Mouse (Mus musculus) liver (tissue): ENCODE measurements at regions not wholly inside any gene's neighbourhood (a gene's known extent, or its start where the extent isn't known, plus 50 kb on each side); places are given as distances from the start of the nearest gene placed in this dataset.

Experiments
- DNase-seq: peaks from one replicate; pipeline ENCODE4 v3.0.0-alpha.2; 2020; ENCODE audit warnings: mixed read lengths

DNA sequence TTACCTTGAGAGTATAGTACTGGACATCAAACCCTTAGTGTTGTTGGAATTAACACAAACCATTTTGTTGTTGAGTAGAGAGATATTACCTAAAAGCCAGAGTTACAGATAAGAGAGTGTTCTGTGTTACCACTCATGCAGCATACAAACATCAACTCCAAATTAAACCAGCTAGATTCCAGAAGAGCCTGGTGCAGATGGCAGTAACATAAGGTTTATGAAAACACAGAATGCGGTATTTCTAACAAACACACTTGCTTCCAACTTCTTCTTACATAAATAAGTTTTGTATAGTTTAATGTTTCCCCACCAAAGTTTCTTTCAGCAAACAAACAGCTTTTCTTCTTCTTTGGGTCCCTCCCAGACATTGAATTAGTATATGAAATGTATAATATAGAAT, 675.1 kb downstream of the Adgrl2 start:
- DNase-seq, result no peak

DNA sequence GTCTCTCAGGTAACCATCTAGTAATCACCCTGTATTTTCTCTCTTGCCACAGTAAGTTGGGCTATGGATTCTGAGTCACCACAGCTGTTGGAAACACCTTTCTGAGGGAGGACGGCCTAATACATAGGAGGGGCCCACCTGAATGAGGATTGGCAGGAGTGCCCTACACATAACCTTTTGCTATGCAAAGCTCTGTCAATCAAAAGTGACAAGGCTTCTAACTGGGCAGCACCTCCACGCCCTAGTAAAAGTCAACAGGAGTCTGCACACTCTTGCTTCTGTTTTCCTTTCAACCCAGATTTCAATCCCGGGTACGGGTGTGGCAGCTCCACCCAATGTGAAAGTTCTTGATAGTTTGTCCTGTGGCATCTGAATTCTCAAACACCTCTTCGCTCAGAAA, 694.8 kb downstream of the Adgrl2 start:
- no peak for DNase-seq

DNA sequence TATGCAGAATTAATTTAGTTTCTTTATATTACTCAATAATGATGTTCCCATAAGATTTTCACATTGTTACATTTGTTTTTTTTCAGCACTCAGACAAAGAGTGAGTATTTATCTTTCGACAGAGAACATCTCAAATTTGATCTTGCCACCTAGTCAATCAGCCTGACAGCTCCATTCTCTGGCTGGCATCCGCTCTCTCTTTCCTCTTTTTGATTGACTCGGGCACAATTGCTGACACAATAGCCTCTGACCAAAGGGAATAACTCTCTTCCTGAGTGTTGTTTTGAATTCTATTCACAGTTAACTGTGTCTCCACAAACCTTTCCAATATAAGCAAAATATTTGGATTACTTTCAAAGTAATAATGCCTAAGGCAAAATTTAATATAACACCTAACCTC, 711.4 kb downstream of the Adgrl2 start:
- DNase-seq, result no peak

GRCm38 (mm10) chr3:148272159-148272848, 718.1 kb downstream of the Adgrl2 start:
- peak; percentile 24 for DNase-seq

DNA sequence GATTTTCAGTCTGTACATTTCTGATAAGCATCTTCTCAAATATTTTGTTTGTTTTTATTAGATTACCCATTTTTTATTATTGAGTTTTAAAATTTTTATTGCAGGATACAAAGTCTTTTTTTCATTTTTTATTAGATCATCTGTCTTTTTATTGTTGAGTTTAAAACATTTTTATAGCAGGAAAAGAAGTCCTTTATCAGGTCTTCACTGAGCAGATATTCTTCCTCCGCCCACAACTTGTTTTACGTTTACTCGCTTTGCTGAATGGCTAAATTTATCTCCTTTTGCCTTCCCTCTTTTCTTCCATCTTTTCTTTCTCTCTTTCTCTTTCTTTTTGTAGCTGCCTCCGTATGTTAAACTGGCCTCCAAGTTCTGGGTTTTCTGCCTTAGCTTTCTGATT, 721.5 kb downstream of the Adgrl2 start:
- DNase-seq, result no peak

DNA sequence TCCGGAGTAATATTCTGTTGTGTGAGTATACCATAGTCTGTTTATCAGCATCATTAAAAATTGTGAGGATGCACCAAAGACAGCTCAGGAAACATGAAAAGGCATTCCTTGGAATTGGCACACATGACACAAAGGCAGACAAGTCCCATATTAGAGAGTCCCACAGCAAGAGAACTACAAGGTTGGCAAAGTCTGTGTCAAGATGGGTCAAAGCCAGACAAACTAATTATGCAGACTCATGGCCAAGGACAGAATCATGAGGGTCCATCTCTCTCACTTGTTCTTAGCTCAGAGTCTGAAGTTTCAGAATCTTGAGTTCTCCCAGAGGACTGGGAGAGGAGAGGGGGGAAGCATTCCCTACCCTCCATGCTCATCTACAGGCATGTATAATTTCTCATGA, 731.1 kb downstream of the Adgrl2 start:
- no peak for DNase-seq

- peak; percentile 25 for DNase-seq
Measured at GRCm38 (mm10) chr3:148248617-148249016, 741.7 kb downstream of the Adgrl2 start.

GRCm38 (mm10) chr3:148246786-148247185, 743.6 kb downstream of the Adgrl2 start:
- no peak for DNase-seq

GRCm38 (mm10) chr3:148238093-148238492, 752.3 kb downstream of the Adgrl2 start:
- no peak for DNase-seq

DNA sequence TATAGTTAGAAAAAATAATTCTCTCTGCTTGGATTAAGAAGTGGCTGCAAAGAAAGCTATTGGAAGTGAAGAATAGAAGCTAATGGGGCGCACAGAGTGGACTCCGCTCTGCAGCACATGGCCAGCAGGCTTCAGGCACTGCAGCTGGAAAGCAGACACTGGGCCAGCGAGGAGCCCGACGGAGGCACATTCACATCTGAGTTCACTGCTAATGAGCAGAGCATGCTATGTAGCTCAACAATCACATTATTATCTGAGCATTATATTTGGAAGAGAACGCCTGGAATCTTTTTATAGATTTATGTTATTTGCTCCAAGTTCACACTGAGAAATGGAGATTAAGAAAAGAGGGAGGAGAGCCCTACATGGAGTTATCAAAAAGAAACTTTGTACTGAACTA, 752.8 kb downstream of the Adgrl2 start:
- DNase-seq, result peak; percentile 7

- DNase-seq, result no peak
Measured at GRCm38 (mm10) chr3:148233616-148234015, 756.7 kb downstream of the Adgrl2 start.

DNA sequence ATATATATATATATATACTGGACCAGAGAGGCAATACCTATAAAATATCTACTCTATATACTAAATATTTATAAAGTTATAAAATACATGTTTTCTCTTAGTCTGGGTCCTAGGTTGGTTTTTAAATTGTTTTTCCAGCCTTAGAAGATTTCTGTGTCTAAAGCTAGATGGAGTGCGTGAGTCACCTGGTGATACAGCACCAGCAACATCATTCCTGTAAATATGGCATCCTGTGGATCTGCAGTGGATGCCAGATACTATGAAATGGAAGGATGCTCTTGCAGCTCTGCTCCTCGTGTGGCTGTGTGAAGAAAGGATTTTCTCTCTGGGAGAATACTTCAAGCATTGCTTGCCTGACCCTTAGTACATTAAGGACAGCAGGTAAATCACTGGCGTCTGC, 761.2 kb downstream of the Adgrl2 start:
- DNase-seq, result no peak

GRCm38 (mm10) chr3:148228002-148228707, 762.2 kb downstream of the Adgrl2 start:
- DNase-seq, result no peak

GRCm38 (mm10) chr3:148220826-148221225, 769.5 kb downstream of the Adgrl2 start:
- no peak for DNase-seq

DNA sequence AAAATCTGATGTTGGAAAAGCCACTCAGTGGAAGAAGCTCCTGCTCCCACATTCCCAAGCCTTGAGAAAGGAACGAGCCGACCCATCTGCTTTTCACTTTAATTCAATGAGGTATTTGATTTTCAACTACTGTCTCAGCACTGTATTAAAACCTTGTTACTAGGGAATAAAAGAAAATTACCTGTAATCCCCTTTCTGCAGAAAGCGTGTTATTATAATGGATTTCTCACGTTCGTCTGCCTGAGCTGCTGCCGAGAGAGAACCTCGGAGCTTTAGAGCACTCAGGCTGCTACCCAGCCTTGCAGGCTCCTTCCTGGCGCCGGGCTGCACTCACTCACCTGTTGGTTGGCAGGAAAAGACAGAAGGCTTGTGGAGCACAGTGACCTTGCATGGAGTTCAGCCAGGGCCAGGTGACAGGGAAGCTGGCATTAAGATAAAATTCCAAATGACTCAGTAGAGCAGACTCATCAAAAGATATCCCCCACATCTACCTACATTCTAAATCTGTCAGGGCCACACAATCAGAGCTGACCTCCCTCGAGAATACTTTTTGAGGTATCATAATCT, 770.2 kb downstream of the Adgrl2 start:
- no peak for DNase-seq

DNA sequence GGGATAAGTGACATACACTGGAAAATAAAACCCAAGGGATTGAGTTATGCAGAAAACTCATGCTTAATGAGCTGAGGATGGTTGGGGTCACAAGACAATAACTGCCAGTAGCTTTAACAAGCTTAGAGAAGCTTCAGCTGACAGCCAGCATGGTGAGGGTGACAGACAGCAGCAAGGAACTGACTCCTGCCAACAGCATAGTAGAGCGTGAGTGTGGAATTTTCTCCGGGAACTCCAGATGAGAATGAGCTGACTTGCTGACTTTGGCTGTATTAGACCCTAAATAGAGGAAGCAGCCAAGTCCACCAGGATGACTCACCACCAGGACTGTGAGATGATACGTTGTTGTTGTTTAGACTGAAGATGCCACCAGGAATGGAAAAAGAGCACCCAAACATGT, 788.2 kb downstream of the Adgrl2 start:
- DNase-seq, result no peak

DNA sequence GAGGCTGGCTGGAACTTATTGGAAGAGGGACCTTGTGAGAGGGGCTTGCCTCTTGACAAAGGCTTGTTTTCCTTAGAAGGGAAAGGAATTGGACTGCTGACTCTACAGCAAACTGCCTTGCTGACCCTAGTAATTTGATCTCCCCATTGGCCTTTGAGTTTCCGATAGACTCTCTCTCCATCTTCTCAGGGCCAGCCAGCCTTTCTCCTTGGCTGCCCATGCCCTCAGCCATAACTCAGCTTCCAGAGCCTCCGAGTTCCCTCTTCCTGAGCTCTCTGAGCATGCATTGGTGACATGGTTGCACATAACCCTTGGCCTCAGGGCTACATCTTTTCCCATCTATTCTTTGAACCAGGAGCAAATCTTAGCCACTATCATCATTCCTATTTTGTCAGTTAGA, 803.7 kb downstream of the Adgrl2 start:
- no peak for DNase-seq

GRCm38 (mm10) chr3:148167556-148167955, 822.8 kb downstream of the Adgrl2 start:
- DNase-seq, result no peak

GRCm38 (mm10) chr3:148159059-148159458, 831.3 kb downstream of the Adgrl2 start:
- DNase-seq, result no peak

- DNase-seq, result no peak
Measured at GRCm38 (mm10) chr3:148158533-148158932, 831.8 kb downstream of the Adgrl2 start.

- DNase-seq, result no peak
Measured at GRCm38 (mm10) chr3:148143776-148144175, 846.6 kb downstream of the Adgrl2 start.

- no peak for DNase-seq
Measured at GRCm38 (mm10) chr3:148136791-148137251, 853.5 kb downstream of the Adgrl2 start.

GRCm38 (mm10) chr3:148134646-148135045, 855.7 kb downstream of the Adgrl2 start:
- no peak for DNase-seq

GRCm38 (mm10) chr3:148115576-148115975, 874.8 kb downstream of the Adgrl2 start:
- DNase-seq, result no peak
